Comparison of ENCODE assay signal across 21 mouse cellular contexts in genomic region chr16:13498923-13499322, GRCm38 (mm10).
"Had no signal": no experiment of that assay in that cellular context is flagged by ENCODE, and none has a peak within 500 bp of the region (broad histone marks: within the 10 kb centered on the region; RNA-seq: fewer than 3 reads in every experiment).

No protein-coding gene starts in this region.

- DNase-seq: liver, postnatal 0 days; lung, adult 2 months; lung, postnatal 14 days; lung, postnatal 4 days; midbrain, embryonic 14.5 days; retina, postnatal 1 day; right cerebral cortex, adult 18-20 months; right cerebral cortex, postnatal 25 days; right cerebral cortex, postnatal 4 days; spleen, adult 18-20 months; thymus, adult 18-20 months; thymus, postnatal 14 days; thymus, postnatal 36 days had no signal

- H3K4me1 ChIP-seq: lung, embryonic 15.5 days; midbrain, embryonic 10.5 days; midbrain, embryonic 12.5 days; neural tube, embryonic 13.5 days; neural tube, embryonic 15.5 days had no signal

- ATAC-seq: liver, postnatal 0 days; lung, postnatal 0 days; midbrain, embryonic 16.5 days had no signal

- H3K4me3 ChIP-seq: lung, embryonic 15.5 days; midbrain, embryonic 10.5 days; midbrain, embryonic 12.5 days; myocyte; neural tube, embryonic 13.5 days; neural tube, embryonic 15.5 days had no signal

- H3K27ac ChIP-seq: lung, embryonic 15.5 days; midbrain, embryonic 10.5 days; midbrain, embryonic 12.5 days; neural tube, embryonic 13.5 days; neural tube, embryonic 15.5 days had no signal
